Mouse (Mus musculus): ENCODE measurements around the gene Gpatch8. TPM values are rescaled to one million over a fixed set of nuclear protein-coding genes. Genes with fewer than 3 reads are reported as not detected.

The Gpatch8 gene
- total and polyA plus RNA-seq, 3 experiments, result 17.9 to 29.7 (median 25.8) TPM

- Histone ChIP-seq H3K27me3 (ENCODE audit: control insufficient read depth in 1 of 2, insufficient read depth in 2 of 2, low read length in 2 of 2) (no peaks in the 10 kb centered on the region), H3K79me2 (ENCODE audit: control insufficient read depth, insufficient read depth, low read length, poor library complexity) (no peaks in the 10 kb centered on the region; the same call in 1 of the 2 replicates), H3K9ac (ENCODE audit: control insufficient read depth, low read depth, low read length, poor library complexity, severe bottlenecking) (no peak overlapping the region), H3K27ac (ENCODE audit: control insufficient read depth, low read depth, low read length) (no peak overlapping the region), H3K36me3 (ENCODE audit: control insufficient read depth in 1 of 2, insufficient read depth in 2 of 2, low read length in 2 of 2) (peaks cover 0 to 2% of the 10 kb centered on the region in 2 experiments; a peak in 2 of 4 replicates), H3K4me3 (ENCODE audit: control insufficient read depth in 1 of 2, insufficient read depth in 1 of 2, low read depth in 2 of 2, low read length in 2 of 2) (no peak overlapping the region), H3K9me3 (replicated peaks; ENCODE audit: insufficient read depth, low read length) (no peaks in the 10 kb centered on the region), H3K4me1 (ENCODE audit: control insufficient read depth in 1 of 2, insufficient read depth in 2 of 2, low read length in 2 of 2) (peaks cover 3 to 8% of the 10 kb centered on the region in 2 experiments; a peak in 3 of 4 replicates)
- no peak for TF ChIP-seq MAX (IDR thresholded peaks at IDR 0.05; ENCODE audit: low read length)
- no peak for TF ChIP-seq HCFC1 (IDR thresholded peaks at IDR 0.05; ENCODE audit: low read depth, low read length)
- no peak for TF ChIP-seq NRF1 (IDR thresholded peaks at IDR 0.05; ENCODE audit: insufficient read depth, low read depth, low read length, poor library complexity, severe bottlenecking)
- TF ChIP-seq TAL1 (IDR thresholded peaks at IDR 0.05; ENCODE audit: low read length), result no peak
- no peak for TF ChIP-seq SMC3 (IDR thresholded peaks at IDR 0.05; ENCODE audit: low read depth, low read length)
- TF ChIP-seq KAT2A (conservative IDR thresholded peaks at IDR 0.05; ENCODE audit: low read depth, low read length), result no peak
- TF ChIP-seq MYC (IDR thresholded peaks at IDR 0.05; ENCODE audit: low read depth, low read length), result no peak
- TF ChIP-seq CHD2 (IDR thresholded peaks at IDR 0.05; ENCODE audit: low read length), result no peak
- no peak for TF ChIP-seq RAD21 (IDR thresholded peaks at IDR 0.05; ENCODE audit: low read depth, low read length)
- TF ChIP-seq ZC3H11A (IDR thresholded peaks at IDR 0.05; ENCODE audit: low read depth, low read length), result no peak
- no peak for TF ChIP-seq USF2 (IDR thresholded peaks at IDR 0.05; ENCODE audit: borderline replicate concordance in 1 of 2, insufficient read depth in 1 of 2, low read depth in 1 of 2, low read length in 2 of 2)
- TF ChIP-seq TCF12 (IDR thresholded peaks at IDR 0.05; ENCODE audit: low read depth, low read length), result no peak
- TF ChIP-seq MYB (IDR thresholded peaks at IDR 0.05; ENCODE audit: low read depth, low read length), result no peak
- DNase-seq (ENCODE audit: low read depth, low spot score), result no peak
Measured at GRCm38 (mm10) chr11:102436471-102436790, 119.8 kb downstream of the Gpatch8 start.

DNA sequence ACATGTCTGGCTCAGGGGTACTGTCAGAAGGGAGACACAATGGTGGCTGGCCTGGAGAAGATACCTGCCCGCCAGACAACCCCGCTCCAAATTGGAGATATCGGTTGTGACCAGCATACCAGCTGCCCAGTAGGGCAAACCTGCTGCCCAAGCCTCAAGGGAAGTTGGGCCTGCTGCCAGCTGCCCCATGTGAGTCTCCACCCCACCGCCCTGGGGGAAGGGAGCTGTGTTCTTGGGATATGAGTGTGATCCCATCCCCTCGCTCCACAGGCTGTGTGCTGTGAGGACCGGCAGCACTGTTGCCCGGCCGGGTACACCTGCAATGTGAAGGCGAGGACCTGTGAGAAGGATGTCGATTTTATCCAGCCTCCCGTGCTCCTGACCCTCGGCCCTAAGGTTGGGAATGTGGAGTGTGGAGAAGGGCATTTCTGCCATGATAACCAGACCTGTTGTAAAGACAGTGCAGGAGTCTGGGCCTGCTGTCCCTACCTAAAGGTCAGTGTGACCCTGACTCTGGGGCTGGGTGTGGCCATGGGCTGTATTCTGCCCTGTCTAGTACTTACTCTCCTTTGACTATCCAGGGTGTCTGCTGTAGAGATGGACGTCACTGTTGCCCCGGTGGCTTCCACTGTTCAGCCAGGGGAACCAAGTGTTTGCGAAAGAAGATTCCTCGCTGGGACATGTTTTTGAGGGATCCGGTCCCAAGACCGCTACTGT lies 120.3 kb downstream of the Gpatch8 start:
- Histone ChIP-seq H3K4me1 (ENCODE audit: control insufficient read depth in 1 of 2, insufficient read depth in 2 of 2, low read length in 2 of 2) (peaks cover 3 to 12% of the 10 kb centered on the region in 2 experiments; a peak in 3 of 4 replicates), H3K79me2 (ENCODE audit: control insufficient read depth, insufficient read depth, low read length, poor library complexity) (no peaks in the 10 kb centered on the region; the same call in 1 of the 2 replicates), H3K36me3 (ENCODE audit: control insufficient read depth in 1 of 2, insufficient read depth in 2 of 2, low read length in 2 of 2) (peaks cover 0 to 2% of the 10 kb centered on the region in 2 experiments; a peak in 2 of 4 replicates), H3K27me3 (ENCODE audit: control insufficient read depth in 1 of 2, insufficient read depth in 2 of 2, low read length in 2 of 2) (no peaks in the 10 kb centered on the region), H3K9me3 (replicated peaks; ENCODE audit: insufficient read depth, low read length) (no peaks in the 10 kb centered on the region), H3K9ac (ENCODE audit: control insufficient read depth, low read depth, low read length, poor library complexity, severe bottlenecking) (no peak overlapping the region), H3K27ac (ENCODE audit: control insufficient read depth, low read depth, low read length) (no peak overlapping the region), H3K4me3 (ENCODE audit: control insufficient read depth in 1 of 2, insufficient read depth in 1 of 2, low read depth in 2 of 2, low read length in 2 of 2) (no peak overlapping the region)
- TF ChIP-seq MXI1 (IDR thresholded peaks at IDR 0.05; ENCODE audit: low read depth, low read length) (no peak), GATA1 (IDR thresholded peaks at IDR 0.05; ENCODE audit: low read depth, low read length) (no peak), NRF1 (IDR thresholded peaks at IDR 0.05; ENCODE audit: insufficient read depth, low read depth, low read length, poor library complexity, severe bottlenecking) (no peak), TAL1 (IDR thresholded peaks at IDR 0.05; ENCODE audit: low read length) (no peak), CHD2 (IDR thresholded peaks at IDR 0.05; ENCODE audit: low read length) (no peak), UBTF (IDR thresholded peaks at IDR 0.05; ENCODE audit: borderline replicate concordance, insufficient read depth, low read depth, low read length) (no peak), EP300 (IDR thresholded peaks at IDR 0.05; ENCODE audit: low read depth in 1 of 2, low read length in 2 of 2) (no peak), RAD21 (IDR thresholded peaks at IDR 0.05; ENCODE audit: low read depth, low read length) (no peak), CHD1 (IDR thresholded peaks at IDR 0.05; ENCODE audit: low read depth, low read length) (no peak)
- DNase-seq (ENCODE audit: low read depth, low spot score), result no peak
